Mouse (Mus musculus): ENCODE measurements around the gene Tec.

The Tec gene

GRCm38 (mm10) chr5:72854141-72854990 is 13.9 kb downstream of the Tec start:
- no peak for DNase-seq (ENCODE audit: low spot score)

DNA sequence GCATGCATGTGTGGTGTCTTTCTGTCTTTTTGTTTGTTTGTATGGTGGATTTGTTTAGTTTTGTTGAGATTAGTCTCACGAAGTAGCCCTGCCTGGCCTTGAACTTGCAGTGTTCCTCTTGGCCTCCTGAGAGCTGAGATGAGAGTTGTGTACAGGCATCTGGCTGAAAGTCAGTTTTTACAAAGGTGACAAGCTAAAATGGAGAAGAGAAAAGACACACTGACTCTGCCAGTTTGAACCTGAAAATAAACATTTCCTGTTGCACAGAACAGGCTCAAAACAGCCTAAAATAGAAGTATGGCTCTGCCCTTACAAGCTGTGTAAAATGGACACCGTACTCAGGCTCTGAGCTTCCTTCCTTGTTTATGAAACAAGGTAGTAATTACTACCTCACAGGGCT is 14.9 kb downstream of the Tec start:
- no peak for DNase-seq (ENCODE audit: low spot score)

DNA sequence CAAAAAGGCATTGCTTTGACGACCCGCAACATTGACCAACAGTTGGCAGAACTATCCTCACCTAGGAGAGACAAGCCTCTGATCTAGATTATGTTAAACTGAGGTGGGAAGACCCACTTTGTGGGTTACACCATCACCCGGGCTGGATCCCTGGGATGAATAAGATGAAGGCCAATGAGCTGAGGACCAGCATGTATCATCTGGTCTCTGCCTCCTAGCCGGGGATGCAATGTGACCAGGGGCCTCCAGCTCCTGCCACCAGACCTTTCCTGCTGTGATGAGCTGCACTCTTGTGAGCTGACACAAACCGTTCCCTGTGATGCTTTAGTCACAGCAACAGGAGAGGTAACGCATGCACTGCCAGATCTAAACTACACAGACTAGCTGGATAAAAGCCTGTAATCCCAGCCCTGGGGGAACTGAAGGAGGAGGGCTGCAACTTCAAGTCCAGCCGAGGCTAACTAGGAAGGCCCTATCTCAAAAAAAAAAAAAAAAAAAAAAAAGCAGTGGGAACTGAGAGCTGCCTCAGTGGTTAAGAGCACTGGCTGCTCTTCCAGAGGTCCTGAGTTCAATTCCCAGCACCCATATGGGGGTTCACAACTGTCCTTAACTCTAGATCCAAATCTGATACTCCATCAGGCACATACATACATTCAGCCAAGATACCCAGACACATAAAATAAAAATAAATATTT is 15.8 kb downstream of the Tec start:
- no peak for DNase-seq (ENCODE audit: low spot score)

DNA sequence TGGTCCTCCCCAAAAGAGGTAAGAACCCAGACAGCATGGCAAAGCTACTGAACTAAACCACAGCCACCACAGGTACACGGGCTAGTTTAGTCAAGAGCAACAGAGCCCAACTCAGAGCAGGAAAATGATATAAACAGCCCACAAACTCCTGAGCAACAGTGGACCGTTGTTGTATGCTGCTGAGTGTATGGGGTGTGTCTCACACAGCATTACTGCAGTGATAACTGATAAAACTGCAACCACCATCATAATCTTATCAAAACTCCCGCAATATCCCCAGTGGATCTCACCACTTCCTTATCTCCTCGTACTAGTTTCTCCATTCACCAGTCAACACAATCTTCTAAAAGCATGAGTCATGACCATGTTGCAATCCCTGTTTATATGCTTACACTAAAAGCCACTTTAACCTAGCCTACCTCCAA is 16.6 kb downstream of the Tec start:
- DNase-seq (ENCODE audit: low spot score) = no peak

DNA sequence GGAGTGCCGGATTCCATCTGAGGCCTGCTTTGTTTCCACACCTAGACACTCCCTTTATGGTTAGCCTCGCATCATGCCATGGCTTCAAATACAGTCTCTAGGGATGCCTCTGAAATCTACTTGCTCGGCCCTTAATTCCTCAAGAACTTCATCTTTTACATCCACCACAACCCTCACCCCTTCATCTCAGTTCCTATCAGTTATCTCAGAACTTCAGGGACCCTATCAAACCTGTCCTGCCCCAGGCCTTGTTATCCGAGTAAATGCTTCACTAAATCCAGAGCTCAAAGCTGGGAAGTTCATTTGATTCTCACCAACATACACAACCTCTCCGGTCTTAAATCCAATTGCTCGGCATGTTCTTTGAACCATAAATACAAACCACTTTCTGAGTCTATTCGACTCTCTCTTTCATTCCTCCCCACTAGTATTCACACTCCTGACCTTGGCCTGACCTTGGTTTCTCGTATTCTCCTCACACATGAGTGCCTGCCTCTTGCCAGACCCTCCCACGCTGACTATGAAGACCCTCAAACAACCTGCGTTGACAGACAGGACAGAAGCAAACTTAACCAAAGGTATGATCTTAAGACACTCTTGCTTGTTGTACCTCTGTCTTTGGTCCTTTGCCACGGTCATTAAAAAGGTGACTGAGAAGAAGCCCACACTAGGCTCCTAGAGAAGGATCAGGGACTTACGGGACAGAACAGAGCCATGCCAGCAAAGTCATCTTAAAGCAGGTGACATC is 17.2 kb downstream of the Tec start:
- no peak for DNase-seq (ENCODE audit: low spot score)

DNA sequence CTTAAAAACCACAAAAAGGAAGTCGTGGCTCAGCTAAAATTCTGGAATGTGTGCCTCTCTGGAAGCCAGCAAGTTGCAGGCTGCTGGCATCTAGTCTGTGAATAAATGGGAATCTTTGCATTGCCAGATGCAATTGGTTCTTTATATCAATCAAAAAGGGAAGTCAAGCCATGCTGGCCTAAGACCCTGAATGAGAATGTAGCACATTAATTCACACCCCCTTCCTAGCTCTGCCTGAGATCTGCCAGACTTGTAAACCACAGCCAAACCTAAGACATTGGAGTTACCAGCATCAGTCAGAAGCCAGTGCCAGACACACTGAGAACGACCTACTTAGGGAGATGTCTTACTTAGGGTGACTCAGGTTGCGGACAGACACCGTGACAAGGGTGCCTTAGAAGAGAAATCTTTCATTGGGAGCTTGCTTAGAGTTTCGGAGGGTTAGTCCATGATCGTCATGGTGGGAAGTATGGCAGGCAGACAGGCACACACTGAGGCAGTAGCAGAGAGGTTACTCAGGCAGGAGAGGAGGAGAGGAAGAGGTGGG is 19.3 kb downstream of the Tec start:
- no peak for DNase-seq (ENCODE audit: low spot score)

GRCm38 (mm10) chr5:72846712-72847111 is 21.6 kb downstream of the Tec start:
- no peak for DNase-seq (ENCODE audit: low spot score)

DNA sequence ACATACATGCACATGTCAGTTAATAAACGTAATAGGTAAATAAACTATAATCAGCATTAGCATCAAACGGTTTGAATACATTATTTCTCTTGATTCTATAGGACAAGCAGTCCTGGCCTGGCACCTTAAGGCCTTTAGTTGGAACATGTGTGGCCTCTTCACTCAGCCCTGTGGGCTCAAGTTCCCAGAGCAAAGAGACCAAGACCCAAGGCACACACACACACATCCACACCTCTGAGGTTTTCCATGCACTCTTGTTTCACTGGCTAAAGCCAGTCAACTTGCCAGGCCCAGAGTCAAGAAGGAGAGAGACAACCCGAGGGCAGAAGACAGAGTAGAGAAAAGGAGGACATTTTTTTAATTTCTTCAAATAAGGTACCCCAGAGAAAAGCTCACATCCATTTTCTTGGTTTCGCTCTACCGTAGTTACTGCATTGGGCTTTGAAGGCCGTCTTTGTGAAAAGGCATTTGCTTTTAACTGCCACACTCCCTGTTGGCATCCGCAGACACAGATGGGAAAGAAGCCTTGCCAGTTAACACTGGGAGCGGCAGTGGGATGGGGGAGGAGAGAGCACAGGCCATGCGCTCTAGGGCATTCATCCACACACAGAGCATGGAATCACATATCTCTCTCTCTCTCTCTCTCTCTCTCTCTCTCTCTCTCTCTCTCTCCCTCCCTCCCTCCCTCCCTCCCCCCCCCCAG is 22.2 kb downstream of the Tec start:
- no peak for DNase-seq (ENCODE audit: low spot score)

DNA sequence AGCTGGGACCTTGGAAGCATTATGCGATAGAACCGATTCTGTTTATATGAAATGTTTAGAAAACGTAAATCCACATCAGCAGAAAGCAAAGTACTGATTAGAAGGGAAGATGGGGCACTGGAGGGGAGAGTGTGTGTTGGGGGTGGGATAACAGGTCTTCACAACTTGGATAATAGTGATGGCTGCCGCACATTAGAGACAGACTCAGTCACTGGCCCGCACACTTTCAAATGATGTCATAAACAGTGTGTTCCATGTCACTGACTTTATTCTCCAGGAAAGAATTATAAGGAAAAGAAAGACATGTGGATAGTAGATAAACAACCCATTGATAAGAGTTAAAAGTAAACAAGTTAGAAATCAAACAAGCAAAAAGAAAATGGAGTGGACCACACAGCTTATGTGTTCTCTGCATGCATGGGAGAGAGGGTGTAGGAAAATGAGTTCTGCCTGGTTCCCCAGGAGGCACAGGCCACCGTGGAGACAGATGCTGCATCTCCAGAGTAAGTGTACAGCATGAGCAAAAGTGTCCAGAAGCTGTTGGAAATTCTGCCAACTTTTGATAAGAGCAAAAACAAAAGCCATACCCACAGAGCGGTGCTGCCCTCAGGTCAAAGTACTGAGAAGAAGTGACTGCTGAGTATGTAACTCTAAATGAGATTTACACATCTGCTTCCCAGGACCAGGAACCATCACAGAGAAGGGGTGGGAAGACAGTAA is 23.3 kb downstream of the Tec start:
- no peak for DNase-seq (ENCODE audit: low spot score)

GRCm38 (mm10) chr5:72844294-72844693 is 24.0 kb downstream of the Tec start:
- no peak for DNase-seq (ENCODE audit: low spot score)

DNA sequence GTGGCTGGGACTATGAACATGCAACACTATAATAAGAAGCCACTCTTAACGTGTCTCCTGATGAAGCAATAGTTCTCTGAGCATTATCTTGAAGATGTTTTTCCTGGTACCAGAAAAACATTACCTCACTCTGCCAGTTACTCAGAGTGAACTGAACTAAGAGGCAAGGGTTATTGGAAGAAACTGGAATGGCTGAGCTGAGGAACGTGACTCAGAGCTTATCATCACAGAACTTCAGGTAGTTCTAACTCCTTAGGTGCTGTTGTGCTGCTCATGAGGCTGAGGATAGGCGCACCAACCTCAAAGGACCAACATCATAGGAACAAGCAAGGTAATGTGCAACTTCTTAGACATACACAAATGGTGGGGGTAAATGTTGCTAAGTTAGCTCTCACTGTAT is 28.6 kb downstream of the Tec start:
- DNase-seq (ENCODE audit: low spot score) = no peak

DNA sequence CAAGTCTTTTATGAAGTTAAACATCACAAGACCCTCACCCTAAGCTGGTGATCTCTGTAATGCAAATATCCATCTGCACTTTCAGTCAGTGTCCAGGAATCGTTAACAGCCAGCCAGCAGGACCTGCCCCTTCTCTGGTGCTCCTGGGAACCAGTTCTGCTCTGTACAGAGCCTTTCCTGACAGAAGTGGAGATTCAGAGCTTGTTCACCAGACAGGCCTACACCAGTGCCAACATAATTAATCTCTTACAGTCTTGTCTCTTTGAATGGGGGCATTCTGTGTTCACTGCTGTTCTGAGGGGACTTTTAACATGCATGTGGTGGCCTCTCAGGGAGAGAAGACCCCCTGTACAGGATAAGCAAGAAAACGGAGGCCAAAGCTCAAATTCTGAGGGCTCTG is 29.3 kb downstream of the Tec start:
- no peak for DNase-seq (ENCODE audit: low spot score)

DNA sequence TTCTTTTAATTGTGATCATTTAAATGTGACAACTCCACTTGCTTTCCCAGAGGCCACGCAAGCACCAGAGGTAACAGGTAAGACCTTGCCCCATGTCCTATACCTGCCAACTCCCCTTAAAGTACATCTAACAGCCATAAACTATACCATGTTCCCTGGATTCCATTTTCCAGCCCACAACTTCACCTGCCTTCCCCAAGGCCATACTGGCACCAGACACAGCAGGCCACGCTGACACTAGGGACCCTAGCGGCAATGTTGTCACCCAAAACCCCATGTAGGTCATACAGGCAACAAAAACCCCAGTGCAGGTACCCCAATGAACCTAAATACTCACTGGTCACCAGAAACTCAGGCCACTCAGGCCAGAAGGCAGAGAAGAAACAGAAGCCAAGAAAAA is 32.6 kb downstream of the Tec start:
- no peak for DNase-seq (ENCODE audit: low spot score)

- DNase-seq (ENCODE audit: low spot score) = no peak
These were observed 35.1 kb downstream of the Tec start for GRCm38 (mm10) chr5:72832904-72833765.

DNA sequence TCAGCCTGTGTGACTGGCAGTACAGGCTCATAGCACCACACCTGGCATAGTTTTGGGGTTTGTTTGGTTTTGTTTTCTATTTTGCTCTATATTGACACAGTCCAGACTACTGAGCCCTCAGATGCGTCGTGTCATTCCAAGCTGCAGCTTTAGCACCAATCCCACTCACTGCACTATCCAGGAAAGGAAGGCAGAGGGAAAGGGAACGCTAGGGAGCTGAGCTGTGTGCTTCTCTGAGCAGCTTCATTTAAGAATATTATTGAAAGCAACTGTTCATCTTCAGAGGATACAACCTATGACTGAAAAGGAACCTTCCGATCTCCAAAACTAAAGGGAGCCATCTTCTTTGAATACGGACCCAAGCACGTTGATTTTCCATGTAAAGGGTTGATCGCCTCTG is 36.1 kb downstream of the Tec start:
- no peak for DNase-seq (ENCODE audit: low spot score)

DNA sequence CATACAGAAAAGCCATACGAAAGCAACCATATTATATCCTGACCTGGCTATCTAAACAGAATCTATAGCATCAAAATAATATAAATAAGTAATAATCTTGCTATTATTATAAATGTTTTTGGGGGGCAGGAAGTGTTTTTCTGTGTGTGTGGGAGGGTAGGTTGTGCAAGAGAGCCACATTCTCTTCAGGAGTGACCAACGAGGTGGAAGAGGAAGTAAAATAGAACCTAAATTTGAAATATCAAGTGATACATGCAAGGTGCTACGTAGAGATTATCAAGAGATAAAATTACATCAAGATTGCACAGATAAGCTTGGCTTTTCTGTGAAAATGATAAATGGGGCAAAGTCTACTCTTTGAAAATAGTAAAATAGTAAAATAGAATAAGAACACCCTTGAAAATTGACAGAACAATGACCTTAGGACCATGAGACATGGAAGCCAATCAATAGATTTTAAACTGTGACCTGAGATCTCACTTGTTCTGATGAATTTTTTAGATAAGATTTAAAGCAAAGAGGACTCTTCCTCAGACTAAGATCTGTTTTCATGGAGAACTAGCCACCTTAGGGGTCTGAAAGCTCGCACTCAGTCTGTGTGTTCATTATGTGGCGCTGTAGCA is 37.2 kb downstream of the Tec start:
- DNase-seq (ENCODE audit: low spot score) = no peak

GRCm38 (mm10) chr5:72829506-72830067 is 38.7 kb downstream of the Tec start:
- DNase-seq (ENCODE audit: low spot score) = no peak

DNA sequence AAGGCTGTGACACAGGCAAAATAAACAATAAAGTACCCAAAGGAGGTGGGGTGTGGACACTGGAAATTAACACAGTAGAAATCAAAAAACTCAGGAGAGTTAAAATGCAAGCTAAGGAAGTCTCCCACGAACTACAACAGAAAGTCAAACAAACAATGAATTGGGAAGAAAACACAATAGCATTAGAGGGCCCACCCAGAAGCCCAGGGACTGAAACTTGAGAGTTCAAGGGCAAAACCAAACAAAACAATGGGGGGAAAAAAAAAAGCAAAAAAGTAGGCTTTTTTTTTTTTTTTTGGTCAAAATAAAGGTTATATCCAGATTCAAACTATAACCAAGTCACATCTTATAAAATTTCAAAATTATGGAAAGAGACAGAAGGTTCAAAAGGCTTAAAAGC is 39.9 kb downstream of the Tec start:
- no peak for DNase-seq (ENCODE audit: low spot score)

DNA sequence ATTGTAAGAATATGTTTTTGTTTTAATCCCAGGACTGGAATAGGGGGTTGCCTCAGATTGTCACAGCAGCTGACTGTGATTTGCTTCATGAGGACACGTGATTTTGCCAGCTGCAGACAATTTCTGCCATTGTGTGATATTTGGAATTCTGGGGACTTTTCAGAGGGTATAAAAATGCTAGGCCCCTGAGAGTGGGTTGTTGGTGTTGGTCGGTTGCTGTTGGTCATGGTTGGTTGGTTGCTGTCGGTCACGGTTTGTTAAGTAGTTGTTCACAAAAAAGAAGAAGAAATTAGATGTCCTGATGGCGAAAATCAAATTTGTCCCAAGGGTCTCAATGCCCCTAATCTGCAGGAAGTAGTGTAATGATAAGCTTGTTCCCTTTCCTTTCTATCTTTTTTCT is 40.8 kb downstream of the Tec start:
- no peak for DNase-seq (ENCODE audit: low spot score)

DNA sequence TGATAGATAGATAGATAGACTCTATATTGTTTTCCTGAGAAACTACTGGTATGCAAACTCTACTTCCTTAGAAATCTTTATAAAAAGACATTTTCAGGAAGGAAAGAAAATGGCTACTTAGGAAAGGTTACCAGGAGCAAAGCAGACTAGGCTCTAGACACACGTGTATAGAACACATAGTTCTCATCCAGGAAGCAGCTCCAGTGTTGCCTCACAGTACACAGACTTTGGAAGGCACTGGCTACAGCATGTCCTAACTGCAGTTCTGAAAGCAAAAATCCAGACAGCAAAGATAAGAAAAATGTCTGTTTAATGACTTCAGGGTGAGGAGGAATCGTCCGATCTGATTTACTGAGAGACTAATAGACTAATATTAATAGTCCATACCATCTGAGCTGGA is 41.8 kb downstream of the Tec start:
- no peak for DNase-seq (ENCODE audit: low spot score)

Data from ovary, postnatal 10 days (tissue).